Mouse (Mus musculus): ENCODE measurements around the gene Moap1. TPM values are rescaled to one million over a fixed set of nuclear protein-coding genes. Genes with fewer than 3 reads are reported as not detected.

Gene Moap1
- total RNA-seq, 2 experiments from 2014 or later, result 37.4 to 38.3 TPM

DNA sequence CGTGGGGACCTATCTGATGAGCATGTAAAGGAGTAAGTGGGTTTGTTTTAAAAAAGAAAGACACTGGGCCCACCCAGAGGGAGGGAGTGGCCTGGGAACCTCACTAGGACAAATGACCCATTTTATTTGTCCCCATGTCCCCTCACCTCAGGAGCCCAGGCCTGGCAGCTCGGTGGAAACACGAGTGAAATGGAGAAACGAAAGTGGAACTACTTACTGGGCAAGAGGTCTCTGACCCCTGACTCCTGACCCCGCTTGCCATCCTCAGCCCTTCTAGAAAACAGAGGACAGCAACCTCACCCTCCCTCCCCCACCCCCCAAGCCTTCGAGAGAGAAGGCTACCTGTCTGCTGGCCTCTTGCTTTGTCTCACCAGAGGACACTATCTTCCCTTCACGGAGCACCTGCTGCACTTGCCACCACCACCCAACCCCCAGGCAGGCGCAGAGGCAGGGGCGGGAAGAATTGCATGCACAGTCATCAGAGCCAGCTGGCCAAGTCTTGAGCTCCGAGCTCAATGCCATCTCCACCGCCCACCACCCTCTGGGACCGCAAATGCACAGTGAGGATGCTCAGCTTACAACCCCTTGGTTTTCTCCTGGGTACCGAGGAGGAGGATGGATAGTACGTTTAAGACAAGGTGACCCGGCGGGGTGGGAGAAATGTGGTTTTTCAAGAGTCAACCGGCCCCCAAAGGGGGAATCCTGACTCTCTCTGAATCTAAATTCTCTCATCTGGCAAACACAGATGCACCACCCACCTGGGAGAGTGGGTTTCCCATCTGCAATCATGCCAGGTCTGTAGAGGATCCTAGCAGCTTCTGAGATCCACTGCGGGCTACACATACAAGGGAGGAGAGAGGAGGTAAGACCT, 47.9 kb downstream of the Moap1 start:
- peak; percentile 77 to 84 for DNase-seq (ENCODE audit: low spot score in 2 of 2)
- intact Hi-C loops (cut with DNase I), result no loop called here

Other genes starting within 250 kb of the Moap1 start
- 100 to 1,000 TPM; 190 to 204 TPM for gene Chga, start 188.7 kb downstream of the Moap1 start, total RNA-seq (2021)
- 10 to 100 TPM; 74.9 to 76.2 TPM for gene Itpk1, start 38.7 kb downstream of the Moap1 start, total RNA-seq (2021)
- 1 to 10 TPM; 4.9 to 5.1 TPM for gene Tmem251, start 101 bp upstream of the Moap1 start, total RNA-seq (2021)
- not detected for gene Gm28051, start 14.1 kb upstream of the Moap1 start, total RNA-seq (2021)
- 10 to 100 TPM; 12.8 to 14.0 TPM for gene Gon7, start 14.1 kb upstream of the Moap1 start, total RNA-seq (2021)
- 10 to 100 TPM; 33.4 to 34.5 TPM for gene Ubr7, start 14.3 kb upstream of the Moap1 start, total RNA-seq (2021)
- gene Gm20604, start 15.0 kb upstream of the Moap1 start, total RNA-seq (2021), result 10 to 100 TPM; 20.6 to 21.9 TPM
- gene Btbd7, start 134.8 kb upstream of the Moap1 start, total RNA-seq (2021), result 10 to 100 TPM; 17.9 TPM
- not detected for gene Cox8c, start 155.7 kb upstream of the Moap1 start, total RNA-seq (2021)
- 10 to 100 TPM; 43.4 TPM for gene Unc79, start 205.2 kb upstream of the Moap1 start, total RNA-seq (2021)